Mouse (Mus musculus): ENCODE measurements around the gene Tmem203. TPM values are rescaled to one million over a fixed set of nuclear protein-coding genes. Genes with fewer than 3 reads are reported as not detected.

The Tmem203 gene
- polyA plus RNA-seq, 1 experiment from 2014 or later = 20.7 TPM

DNA sequence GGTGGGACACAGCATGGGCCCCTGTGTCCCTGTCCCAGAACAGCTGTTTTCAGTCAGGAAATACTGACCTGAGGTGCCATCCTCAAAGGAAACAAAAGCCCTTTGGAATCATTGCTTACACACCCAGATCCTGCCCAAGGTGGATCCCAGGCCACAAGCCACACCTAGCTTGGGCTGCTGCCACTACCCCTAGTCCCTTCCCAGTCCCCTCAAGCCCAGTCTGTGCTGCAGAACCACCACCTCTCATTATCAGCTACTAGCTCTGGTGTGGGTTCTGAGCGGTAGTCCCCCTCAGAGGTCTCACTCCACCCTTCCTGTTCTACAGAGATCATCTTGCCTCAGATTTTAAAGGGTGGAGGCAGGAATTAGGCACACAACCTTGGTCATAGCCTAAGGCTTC, 31.1 kb downstream of the Tmem203 start:
- Histone ChIP-seq H3K9ac (replicated peaks) (no peak overlapping the region), H3K4me3 (replicated peaks) (no peak overlapping the region), H3K36me3 (peaks cover 49% of the 10 kb centered on the region), H3K27ac (no peak overlapping the region), H3K27me3 (peaks cover 52% of the 10 kb centered on the region), H3K9me3 (no peaks in the 10 kb centered on the region), H3K4me1 (replicated peaks) (peaks cover 11% of the 10 kb centered on the region; the same call in 1 of the 2 replicates), H3K4me2 (no peak overlapping the region)
- WGBS = 75% methylated on average over 1 of the region's 1 CpGs
- no peak for ATAC-seq (ENCODE audit: insufficient number of reproducible peaks, insufficient read depth, low FRiP score, low TSS enrichment, low read depth)

DNA sequence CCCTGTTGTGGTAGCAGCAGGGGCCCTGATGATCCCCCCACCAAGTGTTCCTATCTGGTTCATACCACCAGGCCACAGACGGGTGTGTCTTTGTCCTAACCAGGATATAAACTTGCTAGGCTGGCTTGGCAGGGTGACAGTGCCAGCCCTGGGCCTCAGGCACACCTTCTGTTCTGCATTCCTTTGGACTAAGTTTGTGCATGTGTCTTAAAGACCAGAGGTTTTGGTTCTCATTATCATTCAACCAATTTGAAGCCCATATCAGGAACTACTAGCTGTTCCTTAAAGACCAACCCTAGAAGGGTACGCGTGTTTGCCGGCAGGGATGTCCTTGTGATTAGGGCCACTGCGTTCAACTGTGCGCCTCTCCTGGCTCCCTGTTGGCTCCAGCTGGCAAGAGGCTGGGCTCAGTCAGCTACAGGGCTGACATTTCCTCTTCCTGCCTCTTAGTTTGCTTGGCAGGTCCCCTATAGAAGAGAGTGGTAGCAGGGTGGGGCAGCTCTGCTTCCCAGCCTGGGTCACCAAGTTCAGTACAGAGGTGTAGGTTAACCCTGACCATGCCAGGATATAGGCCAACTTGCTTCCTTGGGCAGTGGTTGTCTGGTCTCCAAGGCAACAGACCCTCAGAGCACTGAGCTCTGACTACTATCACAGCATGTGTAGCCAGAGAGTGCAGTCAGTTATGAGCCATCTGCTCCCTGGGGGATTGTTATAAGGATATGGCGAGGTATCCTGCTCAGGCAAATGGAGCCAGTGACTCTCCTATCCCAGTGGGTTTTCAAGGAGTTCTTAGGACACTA, 31.8 kb downstream of the Tmem203 start:
- H3K36me3 ChIP-seq = peaks cover 44% of the 10 kb centered on the region
- peaks cover 11% of the 10 kb centered on the region; the same call in 1 of the 2 replicates for H3K4me1 ChIP-seq (replicated peaks)
- no peak for ATAC-seq (ENCODE audit: insufficient number of reproducible peaks, insufficient read depth, low FRiP score, low TSS enrichment, low read depth)
- no peak overlapping the region for H3K9ac ChIP-seq (replicated peaks)
- H3K4me3 ChIP-seq (replicated peaks) = no peak overlapping the region
- H3K9me3 ChIP-seq = no peaks in the 10 kb centered on the region
- no peak overlapping the region for H3K27ac ChIP-seq
- no peak overlapping the region for H3K4me2 ChIP-seq
- peaks cover 59% of the 10 kb centered on the region for H3K27me3 ChIP-seq
- 60% methylated on average over 7 of the region's 7 CpGs for WGBS

DNA sequence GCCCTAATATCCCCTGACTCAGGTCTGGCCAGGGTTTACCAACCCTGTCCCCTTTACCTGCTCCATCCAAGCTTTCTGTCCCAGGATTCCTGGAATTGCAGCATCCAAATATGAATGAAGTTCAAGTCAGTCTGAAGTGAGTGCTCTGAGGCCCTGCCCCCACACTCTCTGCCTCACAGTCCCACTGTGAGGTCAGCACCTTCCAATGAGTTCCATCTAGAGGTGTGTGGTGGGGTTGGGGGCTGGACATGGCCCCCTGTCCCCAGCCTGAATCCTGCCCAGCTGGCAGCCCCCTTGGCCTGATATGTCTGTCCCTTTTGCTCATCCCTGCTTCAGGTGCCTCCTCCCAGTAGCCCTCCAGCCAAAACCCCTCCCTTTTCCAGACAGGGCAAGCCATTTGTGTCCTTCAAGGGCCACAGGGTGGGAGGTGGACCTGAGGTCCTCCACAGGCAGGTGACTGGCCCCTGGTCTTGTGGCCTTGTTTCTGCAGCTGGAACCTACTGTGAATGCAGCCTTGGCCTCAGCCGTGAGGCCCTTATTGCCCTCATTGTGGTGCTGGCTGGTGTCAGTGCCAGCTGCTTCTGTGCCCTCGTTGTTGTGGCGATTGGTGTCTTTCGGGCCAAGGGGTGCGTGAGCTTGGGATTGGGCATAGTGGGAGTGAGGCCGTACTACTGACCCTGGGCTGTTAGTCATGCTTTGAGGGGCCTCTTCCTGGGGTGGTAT, 32.8 kb downstream of the Tmem203 start, which contains the start of gene Tmem210:
TSS of gene Tmem210 (plus strand) at position 219 of the 723 bp plus-strand sequence.
- Histone ChIP-seq H3K4me2 (no peak within 1 kb of the TSS), H3K27me3 (peaks cover 70% of the 10 kb centered on the region), H3K9ac (replicated peaks) (no peak within 1 kb of the TSS), H3K9me3 (no peaks in the 10 kb centered on the region), H3K27ac (no peak within 1 kb of the TSS), H3K4me1 (replicated peaks) (peaks cover 17% of the 10 kb centered on the region; the same call in 1 of the 2 replicates), H3K36me3 (peaks cover 34% of the 10 kb centered on the region), H3K4me3 (replicated peaks) (no peak within 1 kb of the TSS)
- ATAC-seq (ENCODE audit: insufficient number of reproducible peaks, insufficient read depth, low FRiP score, low TSS enrichment, low read depth) = no peak
- WGBS = 82% methylated on average over 6 of the region's 6 CpGs

- H3K4me1 ChIP-seq (replicated peaks) = peaks cover 17% of the 10 kb centered on the region; the same call in 1 of the 2 replicates
- no peak overlapping the region for H3K4me2 ChIP-seq
- H3K27me3 ChIP-seq = peaks cover 77% of the 10 kb centered on the region
- no peak overlapping the region for H3K27ac ChIP-seq
- no peak overlapping the region for H3K4me3 ChIP-seq (replicated peaks)
- H3K36me3 ChIP-seq = peaks cover 26% of the 10 kb centered on the region
- H3K9ac ChIP-seq (replicated peaks) = no peak overlapping the region
- 76% methylated on average over 7 of the region's 7 CpGs for WGBS
- no peak for ATAC-seq (ENCODE audit: insufficient number of reproducible peaks, insufficient read depth, low FRiP score, low TSS enrichment, low read depth)
- H3K9me3 ChIP-seq = no peaks in the 10 kb centered on the region
These were observed 33.6 kb downstream of the Tmem203 start for GRCm38 (mm10) chr2:25288734-25289345.

DNA sequence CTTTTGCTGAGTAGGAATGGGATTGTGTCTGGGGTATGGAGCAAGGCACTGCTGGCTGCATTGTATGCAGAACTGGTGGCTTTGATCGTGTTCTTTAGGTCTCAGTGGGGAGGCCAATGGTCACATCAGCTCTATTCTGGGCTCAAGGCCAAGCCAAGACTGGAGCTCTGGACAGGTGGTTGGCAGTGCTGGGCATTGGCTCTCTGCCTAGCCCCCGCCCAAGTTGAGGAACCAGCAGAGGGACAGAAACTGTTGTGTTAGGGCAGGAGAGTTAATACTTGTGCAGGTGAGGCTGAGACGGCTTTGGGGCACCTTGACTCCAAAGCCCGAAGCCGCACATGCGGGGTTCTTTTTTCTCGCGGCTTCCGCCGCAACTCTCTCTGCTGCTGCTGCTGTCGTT, 34.4 kb downstream of the Tmem203 start, which contains the start of gene Lrrc26:
TSS of gene Lrrc26 (plus strand) at position 265 of the 400 bp plus-strand sequence.
- Histone ChIP-seq H3K4me3 (replicated peaks) (peak within 1 kb of the TSS; percentile 31), H3K36me3 (peaks cover 18% of the 10 kb centered on the region), H3K4me1 (replicated peaks) (peaks cover 17% of the 10 kb centered on the region; the same call in 1 of the 2 replicates), H3K9ac (replicated peaks) (no peak within 1 kb of the TSS), H3K4me2 (peak within 1 kb of the TSS; percentile 27), H3K27me3 (peaks cover 85% of the 10 kb centered on the region), H3K27ac (no peak within 1 kb of the TSS), H3K9me3 (no peaks in the 10 kb centered on the region)
- whole genome bisulfite sequencing = 9% methylated on average over 11 of the region's 11 CpGs
- ATAC-seq (ENCODE audit: insufficient number of reproducible peaks, insufficient read depth, low FRiP score, low TSS enrichment, low read depth) = no peak

DNA sequence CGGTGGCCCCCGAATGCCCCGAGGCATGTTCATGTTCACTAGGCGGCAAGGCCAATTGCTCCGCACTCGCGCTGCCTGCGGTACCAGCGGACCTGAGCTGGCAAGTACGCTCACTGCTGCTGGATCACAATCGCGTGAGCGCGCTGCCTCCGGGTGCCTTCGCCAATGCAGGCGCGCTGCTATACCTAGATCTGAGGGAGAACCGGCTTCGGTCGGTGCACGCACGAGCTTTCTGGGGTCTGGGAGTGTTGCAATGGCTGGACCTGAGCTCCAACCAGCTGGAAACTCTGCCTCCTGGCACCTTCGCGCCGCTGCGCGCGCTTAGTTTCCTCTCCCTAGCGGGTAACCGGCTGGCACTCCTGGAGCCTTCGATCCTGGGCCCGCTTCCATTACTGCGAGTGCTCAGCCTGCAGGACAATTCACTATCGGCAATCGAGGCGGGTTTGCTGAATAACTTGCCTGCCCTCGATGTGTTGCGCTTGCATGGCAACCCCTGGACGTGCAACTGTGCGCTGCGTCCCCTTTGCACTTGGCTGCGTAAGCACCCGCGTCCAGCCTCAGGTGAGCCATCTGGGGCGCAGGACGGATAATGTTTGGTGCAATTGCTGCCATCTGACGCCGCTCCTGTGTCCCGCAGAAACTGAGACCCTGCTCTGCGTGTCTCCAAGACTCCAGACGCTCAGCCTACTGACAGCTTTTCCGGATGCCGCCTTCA, 35.0 kb downstream of the Tmem203 start:
- Histone ChIP-seq H3K4me2 (peak overlapping the region; percentile 27), H3K9ac (replicated peaks) (no peak overlapping the region), H3K9me3 (no peaks in the 10 kb centered on the region), H3K27ac (no peak overlapping the region), H3K4me1 (replicated peaks) (peaks cover 17% of the 10 kb centered on the region; the same call in 1 of the 2 replicates), H3K36me3 (peaks cover 12% of the 10 kb centered on the region), H3K27me3 (peaks cover 91% of the 10 kb centered on the region), H3K4me3 (replicated peaks) (peak overlapping the region; percentile 31)
- no peak for ATAC-seq (ENCODE audit: insufficient number of reproducible peaks, insufficient read depth, low FRiP score, low TSS enrichment, low read depth)
- WGBS = 2% methylated on average over 54 of the region's 54 CpGs

DNA sequence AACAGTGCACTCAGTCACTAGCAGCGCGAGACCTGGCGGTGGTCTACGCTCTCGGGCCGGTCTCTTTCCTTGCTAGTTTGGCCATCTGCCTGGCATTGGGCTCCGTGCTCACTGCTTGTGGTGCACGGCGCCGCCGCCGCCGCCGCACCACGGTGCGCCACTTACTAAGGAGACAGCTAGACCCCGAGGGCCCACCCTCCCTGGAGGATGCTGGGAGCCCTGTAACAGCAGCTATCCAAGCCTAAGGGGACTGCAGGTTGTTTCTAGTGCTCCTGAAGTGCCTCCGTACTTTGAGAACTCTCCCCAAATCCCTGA, 35.5 kb downstream of the Tmem203 start:
- H3K4me2 ChIP-seq = peak overlapping the region; percentile 27
- H3K36me3 ChIP-seq = peaks cover 7% of the 10 kb centered on the region
- no peak for ATAC-seq (ENCODE audit: insufficient number of reproducible peaks, insufficient read depth, low FRiP score, low TSS enrichment, low read depth)
- no peaks in the 10 kb centered on the region for H3K9me3 ChIP-seq
- no peak overlapping the region for H3K9ac ChIP-seq (replicated peaks)
- H3K4me3 ChIP-seq (replicated peaks) = peak overlapping the region; percentile 31
- peaks cover 97% of the 10 kb centered on the region for H3K27me3 ChIP-seq
- H3K4me1 ChIP-seq (replicated peaks) = peaks cover 17% of the 10 kb centered on the region; the same call in 1 of the 2 replicates
- H3K27ac ChIP-seq = no peak overlapping the region
- 1% methylated on average over 18 of the region's 18 CpGs for WGBS

GRCm38 (mm10) chr2:25291184-25292053, 36.2 kb downstream of the Tmem203 start:
- WGBS = 4% methylated on average over 32 of the region's 32 CpGs
- no peak for ATAC-seq (ENCODE audit: insufficient number of reproducible peaks, insufficient read depth, low FRiP score, low TSS enrichment, low read depth)
- H3K4me2 ChIP-seq = peak overlapping the region; percentile 53
- H3K27ac ChIP-seq = no peak overlapping the region
- peaks cover under 1% of the 10 kb centered on the region; the same call in 1 of the 2 replicates for H3K36me3 ChIP-seq
- H3K9me3 ChIP-seq = no peaks in the 10 kb centered on the region
- H3K4me3 ChIP-seq (replicated peaks) = peak overlapping the region; percentile 31
- 0 out of 2 replicates have a peak overlapping the region, but pooled peaks have one; percentile 46 for H3K9ac ChIP-seq (replicated peaks)
- H3K27me3 ChIP-seq = peaks cover 100% of the 10 kb centered on the region
- H3K4me1 ChIP-seq (replicated peaks) = peaks cover 17% of the 10 kb centered on the region; the same call in 1 of the 2 replicates

DNA sequence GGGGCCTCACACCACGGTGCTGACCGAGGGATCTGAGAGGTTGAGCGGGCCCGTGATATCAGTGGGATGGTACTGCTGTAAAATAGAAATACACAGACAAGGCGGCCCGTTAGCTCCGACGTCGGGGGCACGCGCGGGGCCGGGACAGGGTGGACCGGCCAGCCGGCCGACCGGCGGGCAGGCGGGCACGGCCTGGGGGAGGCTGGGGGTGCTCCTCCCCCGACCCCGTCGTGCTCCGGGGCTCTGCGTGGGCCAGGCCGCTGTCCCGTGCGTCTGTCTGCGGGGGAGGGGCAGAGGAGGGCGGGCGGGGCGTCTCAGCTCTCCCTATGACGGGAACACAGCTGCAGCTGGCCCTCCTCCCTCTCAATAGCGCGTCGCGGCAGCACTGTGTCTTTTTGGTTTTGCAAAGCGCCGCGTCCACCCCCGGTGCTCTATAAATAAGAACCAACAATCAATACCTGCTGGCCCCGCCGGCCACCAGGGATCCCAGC, 36.9 kb downstream of the Tmem203 start:
- no peaks in the 10 kb centered on the region for H3K9me3 ChIP-seq
- no peaks in the 10 kb centered on the region for H3K36me3 ChIP-seq
- no peak overlapping the region for H3K27ac ChIP-seq
- H3K4me3 ChIP-seq (replicated peaks) = peak overlapping the region; percentile 31
- peak overlapping the region; percentile 53 for H3K4me2 ChIP-seq
- no peak for ATAC-seq (ENCODE audit: insufficient number of reproducible peaks, insufficient read depth, low FRiP score, low TSS enrichment, low read depth)
- peaks cover 17% of the 10 kb centered on the region; the same call in 1 of the 2 replicates for H3K4me1 ChIP-seq (replicated peaks)
- 9% methylated on average over 36 of the region's 43 CpGs for WGBS
- peaks cover 100% of the 10 kb centered on the region for H3K27me3 ChIP-seq
- H3K9ac ChIP-seq (replicated peaks) = peak overlapping the region; percentile 46; the same call in 1 of the 2 replicates

DNA sequence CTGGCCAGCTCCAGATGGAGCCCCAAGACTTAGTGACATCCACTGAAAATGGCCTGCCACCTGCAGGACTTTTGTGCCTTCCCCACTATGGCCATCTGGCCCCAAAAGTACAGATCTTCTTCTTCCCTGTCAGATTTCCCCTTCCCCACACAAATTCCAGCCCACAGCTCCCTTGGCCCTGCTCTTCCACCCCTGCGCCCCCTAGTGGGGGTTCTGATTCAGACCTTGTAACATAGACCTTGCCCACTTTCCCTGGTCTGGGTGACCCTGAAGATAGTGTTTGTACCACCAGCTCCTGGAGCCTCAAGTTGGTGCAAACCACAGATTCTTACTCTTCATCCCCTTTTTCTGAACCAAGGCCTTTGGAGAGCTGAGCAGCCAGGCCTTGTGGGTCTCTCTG, 37.6 kb downstream of the Tmem203 start:
- peaks cover 100% of the 10 kb centered on the region for H3K27me3 ChIP-seq
- no peak overlapping the region for H3K4me2 ChIP-seq
- no peaks in the 10 kb centered on the region for H3K36me3 ChIP-seq
- H3K4me1 ChIP-seq (replicated peaks) = peaks cover 17% of the 10 kb centered on the region; the same call in 1 of the 2 replicates
- ATAC-seq (ENCODE audit: insufficient number of reproducible peaks, insufficient read depth, low FRiP score, low TSS enrichment, low read depth) = no peak
- H3K4me3 ChIP-seq (replicated peaks) = no peak overlapping the region
- no peak overlapping the region for H3K27ac ChIP-seq
- H3K9me3 ChIP-seq = no peaks in the 10 kb centered on the region
- no peak overlapping the region for H3K9ac ChIP-seq (replicated peaks)
- 0% methylated on average over 1 of the region's 1 CpGs for WGBS

Measured in limb, embryonic 12.5 days (tissue).